Mouse (Mus musculus): ENCODE results near the gene Mast3.

GRCm38 (mm10) chr8:70760775-70761406 lies 44.0 kb downstream of the Mast3 start, which contains the start of gene Mpv17l2:
- TF ChIP-seq CEBPB (IDR thresholded peaks at IDR 0.05; ENCODE audit: insufficient read depth, poor library complexity, severe bottlenecking) (no peak), USF1 (IDR thresholded peaks at IDR 0.05; ENCODE audit: low read depth) (peak; percentile 55), POLR2A (IDR thresholded peaks at IDR 0.05; ENCODE audit: insufficient read length, low read depth) (peak; percentile 92), SRF (IDR thresholded peaks at IDR 0.05; ENCODE audit: control insufficient read depth, insufficient read length, low read depth) (peak; percentile 41), POLR2AphosphoS2 (IDR thresholded peaks at IDR 0.05; ENCODE audit: insufficient read length, low read depth) (peak; percentile 56)

All from myocyte (in vitro differentiated cells).